ENCODE assay signal across 13 mouse cellular contexts in the genomic region with DNA sequence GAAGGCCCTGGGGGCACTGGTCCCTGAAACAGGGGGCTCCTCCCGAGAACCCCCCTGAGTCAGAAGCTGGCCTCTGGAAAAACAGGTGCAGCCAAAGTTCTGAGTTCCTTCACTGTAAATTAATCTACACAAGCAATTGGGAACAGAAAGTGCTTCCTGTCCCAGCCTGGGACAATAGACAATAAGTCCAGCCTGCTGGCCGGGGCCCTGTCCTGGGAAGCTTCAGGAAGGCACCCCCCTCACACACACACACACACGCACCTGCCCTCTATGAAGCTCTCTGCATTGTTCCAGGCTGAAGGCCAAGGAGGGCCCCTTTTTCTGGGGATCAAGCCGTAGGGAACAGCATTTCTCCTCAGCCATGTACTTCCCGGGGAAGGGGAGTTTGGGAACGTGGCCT. TPM values are rescaled to one million over a fixed set of nuclear protein-coding genes. Genes with fewer than 3 reads are reported as not detected.
DNase-seq lines count a peak whose midpoint lies in the region; ATAC-seq lines count a peak whose summit lies in the region.
"Had no signal": no experiment of that assay in that cellular context is flagged by ENCODE, and none has a peak within 500 bp of the region (broad histone marks: within the 10 kb centered on the region; RNA-seq: fewer than 3 reads in every experiment).

No protein-coding gene starts in this region.

- no peak for ATAC-seq in heart, embryonic 11.5 days (replicated peaks; ENCODE audit: insufficient number of reproducible peaks, low FRiP score, low TSS enrichment)

- peaks cover 10% of the 10 kb centered on the region; the same call in 1 of the 2 replicates for H3K4me1 ChIP-seq in heart, embryonic 11.5 days (ENCODE audit: control insufficient read depth, insufficient read depth, low read length)

- WGBS in heart, embryonic 11.5 days (ENCODE audit: insufficient replicate concordance) = 67% methylated on average over 6 of the region's 6 CpGs

- H3K27me3 ChIP-seq in heart, embryonic 11.5 days (ENCODE audit: control insufficient read depth, insufficient read depth, low read length) = peaks cover 60% of the 10 kb centered on the region

- H3K9ac ChIP-seq in heart, embryonic 11.5 days (ENCODE audit: low read depth, low read length) = no peak overlapping the region
- H3K9ac ChIP-seq: hindbrain, embryonic 12.5 days had no signal

- H3K9me3 ChIP-seq in heart, embryonic 11.5 days (replicated peaks; ENCODE audit: control insufficient read depth, low read length) = no peaks in the 10 kb centered on the region
- H3K9me3 ChIP-seq: hindbrain, embryonic 12.5 days had no signal

- no peak overlapping the region for H3K27ac ChIP-seq in heart, embryonic 11.5 days (ENCODE audit: low read depth, low read length)
- H3K27ac ChIP-seq: hindbrain, embryonic 12.5 days; macrophage had no signal

- H3K36me3 ChIP-seq in heart, embryonic 11.5 days (ENCODE audit: control insufficient read depth, insufficient read depth, low read length) = no peaks in the 10 kb centered on the region
- H3K36me3 ChIP-seq: hindbrain, embryonic 12.5 days had no signal

- DNase-seq in heart, adult 11 months = peak; percentile 99
- DNase-seq in retina, postnatal 1 day = peak; percentile 33
- DNase-seq in retina, embryonic 14.5 days (ENCODE audit: low spot score) = no peak
- DNase-seq in kidney, postnatal 25 days = peak; percentile 31 to 77
- peak; percentile 74 for DNase-seq in lung, postnatal 36 days
- DNase-seq in frontal cortex, adult 2 months (ENCODE audit: extremely low spot score in 1 of 2, low spot score in 1 of 2) = no peak
- no peak for DNase-seq in layer of hippocampus, adult 9-10 months (ENCODE audit: low spot score)
- DNase-seq: cerebellum, postnatal 25 days; left cerebral cortex, postnatal 4 days; right cerebral cortex, postnatal 4 days had no signal

- no peak overlapping the region for H3K4me3 ChIP-seq in heart, embryonic 11.5 days (ENCODE audit: low read depth, low read length)
- H3K4me3 ChIP-seq: hindbrain, embryonic 12.5 days had no signal

- no peak overlapping the region for H3K4me2 ChIP-seq in heart, embryonic 11.5 days
- H3K4me2 ChIP-seq: hindbrain, embryonic 12.5 days had no signal

RNA-seq across cellular contexts. Expression of a gene that starts 49.6 kb away (rescaled TPM):
- 234 and 256 TPM in 2 replicates for polyA plus RNA-seq in heart, embryonic 11.5 days (2014; fragmentation: Nextera tagmentation; extraction: Ambion mirVana)
- 125 and 138 TPM in 2 replicates for polyA plus RNA-seq in frontal cortex, adult 2 months (2012; rRNA removed)

RNA-seq across cellular contexts. Expression of a gene that starts 59.8 kb away (rescaled TPM):
- 14.3 and 14.5 TPM in 2 replicates for polyA plus RNA-seq in heart, embryonic 11.5 days (2014; fragmentation: Nextera tagmentation; extraction: Ambion mirVana)
- polyA plus RNA-seq in frontal cortex, adult 2 months (2012; rRNA removed) = 5.7 and 7.4 TPM in 2 replicates

Comparison
In these comparisons a context has a peak if more than half of its experiments do, and no peak if none do; other contexts are left out.
1. DNase-seq: peak in heart, adult 11 months (single experiment), retina, postnatal 1 day (single experiment), kidney, postnatal 25 days (2 of 2) and lung, postnatal 36 days (single experiment); none in retina, embryonic 14.5 days (single experiment), frontal cortex, adult 2 months (0 of 2) and layer of hippocampus, adult 9-10 months (single experiment).